Mouse (Mus musculus) forebrain, embryonic 14.5 days (tissue): ENCODE data around the gene Scn1b. TPM values are rescaled to one million over a fixed set of nuclear protein-coding genes. Genes with fewer than 3 reads are reported as not detected.

ENCODE experiments used
- ATAC-seq: fragments of 200-750 bp; cut with Nextera tagmentation; 2 replicates; pipeline ENCODE4 v1.8.0; 2017; ENCODE audit warnings: mild to moderate bottlenecking, moderate library complexity
- DNase-seq: peaks from one replicate; pipeline ENCODE4 v3.0.0-alpha.2; 2015; ENCODE audit warnings: low spot score
- H3K27ac ChIP-seq: fragments of 300-500 bp; sonication (generic); 2 replicates; pipeline ENCODE4 v1.5.1; 2014; ENCODE audit warnings: low read depth, mild to moderate bottlenecking, control low read depth, low read length, moderate library complexity
- H3K27me3 ChIP-seq: fragments of 300-500 bp; sonication (generic); replicated peaks from 2 replicates; pipeline ENCODE4 v1.6.1; 2014; ENCODE audit warnings: low read length, control low read depth, mixed read lengths; ENCODE audit not compliant: control insufficient read depth, insufficient read depth
- H3K36me3 ChIP-seq: fragments of 300-500 bp; sonication (generic); 2 replicates; pipeline ENCODE4 v1.6.1; 2014; ENCODE audit warnings: low read length, control low read depth; ENCODE audit not compliant: control insufficient read depth, insufficient read depth
- H3K4me1 ChIP-seq: fragments of 300-500 bp; sonication (generic); 2 replicates; pipeline ENCODE4 v1.6.1; 2014; ENCODE audit warnings: antibody characterized with exemption, low read length, control low read depth; ENCODE audit not compliant: control insufficient read depth, insufficient read depth
- H3K4me2 ChIP-seq: fragments of 300-500 bp; sonication (generic); 2 replicates; pipeline ENCODE4 v1.6.1; 2014; ENCODE audit warnings: mild to moderate bottlenecking, control low read depth, low read length
- H3K4me3 ChIP-seq: fragments of 300-500 bp; sonication (generic); 2 replicates; pipeline ENCODE4 v1.5.1; 2014; ENCODE audit warnings: low read depth, low read length, control low read depth
- H3K9ac ChIP-seq: fragments of 300-500 bp; sonication (generic); 2 replicates; pipeline ENCODE4 v1.6.1; 2014; ENCODE audit warnings: mild to moderate bottlenecking, low read length, control low read depth, moderate library complexity
- H3K9me3 ChIP-seq: fragments of 300-500 bp; sonication (generic); replicated peaks from 2 replicates; pipeline ENCODE4 v1.6.1; 2016; ENCODE audit warnings: low read length, control low read depth, mixed read lengths; ENCODE audit not compliant: control insufficient read depth
- WGBS: fragments of 180-500 bp; shearing (Covaris S2); extraction: QIAGEN DNeasy Blood & Tissue Kit; methylation state at CpG from one replicate; pipeline ENCODE4 v1.1.7; 2014; 5-methylcytosine and 5-hydroxymethylcytosine counted together
- polyA plus RNA-seq: library from polyadenylated mRNA; unstranded; fragments of >200 nt; fragmentation: Nextera tagmentation; extraction: Ambion mirVana; gene quantifications from 2 replicates; pipeline ENCODE4 v1.2.1, GENCODE M21; 2014

Scn1b gene
- polyA plus RNA-seq, 1 experiment from 2014 or later = 2.8 TPM

- Histone ChIP-seq H3K9me3 (no peaks in the 10 kb centered on the region), H3K27me3 (no peaks in the 10 kb centered on the region), H3K4me1 (no peaks in the 10 kb centered on the region), H3K27ac (no peak overlapping the region), H3K9ac (no peak overlapping the region), H3K4me3 (no peak overlapping the region), H3K36me3 (no peaks in the 10 kb centered on the region), H3K4me2 (no peak overlapping the region)
- no peak for ATAC-seq
- WGBS = 77% methylated on average over 2 of the region's 2 CpGs
- DNase-seq = no peak
These were observed 39.5 kb downstream of the Scn1b start for GRCm38 (mm10) chr7:31087262-31087661.

GRCm38 (mm10) chr7:31086175-31086755, 40.5 kb downstream of the Scn1b start:
- H3K27ac ChIP-seq = no peak overlapping the region
- H3K4me2 ChIP-seq = no peak overlapping the region
- H3K27me3 ChIP-seq = no peaks in the 10 kb centered on the region
- H3K9me3 ChIP-seq = no peaks in the 10 kb centered on the region
- 91% methylated on average over 9 of the region's 9 CpGs for WGBS
- H3K36me3 ChIP-seq = no peaks in the 10 kb centered on the region
- DNase-seq (no peak), ATAC-seq (no peak)
- no peaks in the 10 kb centered on the region for H3K4me1 ChIP-seq
- no peak overlapping the region for H3K4me3 ChIP-seq
- no peak overlapping the region for H3K9ac ChIP-seq

GRCm38 (mm10) chr7:31085171-31085570, 41.6 kb downstream of the Scn1b start:
- no peaks in the 10 kb centered on the region for H3K9me3 ChIP-seq
- H3K27me3 ChIP-seq = no peaks in the 10 kb centered on the region
- H3K36me3 ChIP-seq = no peaks in the 10 kb centered on the region
- no peak overlapping the region for H3K4me2 ChIP-seq
- DNase-seq (peak; percentile 21), ATAC-seq (no peak)
- WGBS = 10% methylated on average over 3 of the region's 3 CpGs
- no peaks in the 10 kb centered on the region for H3K4me1 ChIP-seq
- H3K9ac ChIP-seq = no peak overlapping the region
- no peak overlapping the region for H3K4me3 ChIP-seq
- no peak overlapping the region for H3K27ac ChIP-seq

GRCm38 (mm10) chr7:31084140-31084539, 42.7 kb downstream of the Scn1b start:
- no peak overlapping the region for H3K27ac ChIP-seq
- H3K4me3 ChIP-seq = no peak overlapping the region
- no peaks in the 10 kb centered on the region for H3K27me3 ChIP-seq
- H3K9me3 ChIP-seq = no peaks in the 10 kb centered on the region
- ATAC-seq = no peak
- no peak overlapping the region for H3K4me2 ChIP-seq
- 58% methylated on average over 9 of the region's 9 CpGs for WGBS
- H3K36me3 ChIP-seq = no peaks in the 10 kb centered on the region
- peak; percentile 10 for DNase-seq
- H3K9ac ChIP-seq = no peak overlapping the region
- no peaks in the 10 kb centered on the region for H3K4me1 ChIP-seq

GRCm38 (mm10) chr7:31082831-31083588, 43.8 kb downstream of the Scn1b start:
- DNase-seq (no peak), ATAC-seq (no peak)
- H3K4me2 ChIP-seq = no peak overlapping the region
- 0 out of 2 replicates have a peak overlapping the region, but pooled peaks have one; percentile 21 for H3K9ac ChIP-seq
- H3K4me3 ChIP-seq = no peak overlapping the region
- H3K9me3 ChIP-seq = no peaks in the 10 kb centered on the region
- H3K36me3 ChIP-seq = no peaks in the 10 kb centered on the region
- H3K4me1 ChIP-seq = no peaks in the 10 kb centered on the region
- no peak overlapping the region for H3K27ac ChIP-seq
- H3K27me3 ChIP-seq = no peaks in the 10 kb centered on the region
- 74% methylated on average over 14 of the region's 14 CpGs for WGBS

GRCm38 (mm10) chr7:31082106-31082505, 44.7 kb downstream of the Scn1b start:
- DNase-seq (no peak), ATAC-seq (no peak)
- H3K9ac ChIP-seq = no peak overlapping the region
- no peaks in the 10 kb centered on the region for H3K36me3 ChIP-seq
- H3K27ac ChIP-seq = no peak overlapping the region
- no peak overlapping the region for H3K4me2 ChIP-seq
- H3K4me1 ChIP-seq = no peaks in the 10 kb centered on the region
- no peak overlapping the region for H3K4me3 ChIP-seq
- H3K27me3 ChIP-seq = no peaks in the 10 kb centered on the region
- H3K9me3 ChIP-seq = no peaks in the 10 kb centered on the region

- Histone ChIP-seq H3K4me3 (no peak overlapping the region), H3K9me3 (no peaks in the 10 kb centered on the region), H3K9ac (no peak overlapping the region), H3K36me3 (no peaks in the 10 kb centered on the region), H3K4me1 (no peaks in the 10 kb centered on the region), H3K4me2 (no peak overlapping the region), H3K27me3 (no peaks in the 10 kb centered on the region), H3K27ac (no peak overlapping the region)
- 32% methylated on average over 1 of the region's 1 CpGs for WGBS
- ATAC-seq (no peak), DNase-seq (no peak)
These were observed 45.7 kb downstream of the Scn1b start for GRCm38 (mm10) chr7:31081106-31081505.

- Histone ChIP-seq H3K4me2 (no peak overlapping the region), H3K4me1 (no peaks in the 10 kb centered on the region), H3K27me3 (no peaks in the 10 kb centered on the region), H3K4me3 (no peak overlapping the region), H3K9me3 (no peaks in the 10 kb centered on the region), H3K27ac (no peak overlapping the region), H3K36me3 (no peaks in the 10 kb centered on the region), H3K9ac (no peak overlapping the region)
- ATAC-seq (no peak), DNase-seq (no peak)
- WGBS = 36% methylated on average over 3 of the region's 3 CpGs
These were observed 46.2 kb downstream of the Scn1b start for GRCm38 (mm10) chr7:31080611-31081010.

- Histone ChIP-seq H3K9me3 (no peaks in the 10 kb centered on the region), H3K36me3 (no peaks in the 10 kb centered on the region), H3K9ac (no peak overlapping the region), H3K27me3 (no peaks in the 10 kb centered on the region), H3K4me2 (no peak overlapping the region), H3K4me3 (no peak overlapping the region), H3K27ac (no peak overlapping the region), H3K4me1 (no peaks in the 10 kb centered on the region)
- 90% methylated on average over 8 of the region's 8 CpGs for WGBS
- DNase-seq (no peak), ATAC-seq (no peak)
These were observed 47.1 kb downstream of the Scn1b start for GRCm38 (mm10) chr7:31079670-31080069.
